Mouse (Mus musculus): ENCODE results near the gene Nfyb.

Gene Nfyb

DNA sequence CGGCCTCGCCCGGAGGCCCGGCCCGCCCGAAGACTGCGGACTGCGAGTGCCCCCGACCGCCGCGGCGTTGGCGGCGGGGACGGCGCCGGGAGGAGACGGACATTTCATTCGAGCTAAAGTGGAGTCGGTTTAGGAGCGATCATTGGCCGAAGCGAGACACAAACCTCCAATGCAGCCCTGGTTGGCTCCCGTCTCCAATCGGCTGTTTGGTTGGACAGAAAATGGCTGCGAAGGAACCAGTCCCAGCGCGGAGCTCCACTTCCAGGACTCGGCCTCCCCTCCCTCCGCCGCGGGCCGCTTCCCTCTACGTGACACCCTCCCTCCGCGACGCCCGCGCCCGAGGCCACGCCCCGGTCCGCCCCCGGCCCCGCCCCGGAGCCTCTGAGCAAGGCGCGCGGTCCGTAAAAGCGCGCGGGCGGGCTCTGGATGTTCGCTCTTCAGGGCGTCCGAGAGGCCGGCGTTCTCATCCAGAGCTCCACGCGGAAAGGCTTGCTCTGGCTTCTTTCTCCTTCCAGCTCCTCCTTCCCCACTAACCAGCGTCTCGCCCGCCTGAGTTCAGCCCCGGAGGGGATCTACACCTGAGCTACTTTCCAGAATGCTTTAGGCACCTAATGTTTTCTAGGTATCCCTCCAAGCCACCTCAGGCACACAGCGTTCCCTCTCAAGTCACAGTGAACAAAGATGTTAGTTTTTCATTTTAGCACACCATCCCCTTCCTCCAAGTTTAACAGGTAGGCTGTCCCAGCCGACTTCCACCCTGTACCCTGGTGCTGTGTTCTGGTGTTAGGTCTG, at the start of gene Nfyb:
Gene Nfyb, minus strand, starts transcription at position 305 of the 792 bp plus-strand sequence.
- DNase-seq (ENCODE audit: low spot score): peak; percentile 96

DNA sequence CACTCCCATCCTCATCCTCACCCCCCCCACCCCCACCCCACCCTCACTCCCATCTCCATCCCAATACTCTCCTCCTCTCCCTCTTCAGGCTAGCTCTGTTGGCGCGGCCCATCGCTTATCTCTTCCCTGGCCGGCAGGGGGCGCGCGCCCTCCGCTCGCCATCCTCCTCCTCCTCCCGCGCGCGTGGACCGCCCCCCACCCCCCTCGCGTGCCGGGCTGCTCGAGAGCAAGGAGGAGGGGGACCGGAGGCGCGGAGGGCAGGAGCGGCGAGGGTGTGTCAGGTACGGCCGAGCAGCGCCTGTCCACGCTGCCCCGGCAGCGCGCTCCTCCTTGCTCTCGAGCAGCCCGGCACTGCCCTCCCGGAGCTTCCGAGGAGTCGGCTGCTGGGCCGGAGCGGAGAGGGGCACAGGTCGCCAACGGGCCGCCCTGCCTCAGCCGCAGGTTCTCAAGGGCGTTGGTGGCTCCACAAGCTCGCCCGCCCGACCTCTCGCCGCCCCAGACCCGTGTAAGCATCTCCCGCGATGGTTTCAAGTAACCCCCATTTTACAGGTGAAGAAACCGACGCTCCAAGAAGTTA, 48.0 kb upstream of the Nfyb start:
- DNase-seq (ENCODE audit: low spot score): peak; percentile 83

- DNase-seq (ENCODE audit: low spot score): no peak
These were observed 45.4 kb upstream of the Nfyb start for GRCm38 (mm10) chr10:82809352-82809751.

DNA sequence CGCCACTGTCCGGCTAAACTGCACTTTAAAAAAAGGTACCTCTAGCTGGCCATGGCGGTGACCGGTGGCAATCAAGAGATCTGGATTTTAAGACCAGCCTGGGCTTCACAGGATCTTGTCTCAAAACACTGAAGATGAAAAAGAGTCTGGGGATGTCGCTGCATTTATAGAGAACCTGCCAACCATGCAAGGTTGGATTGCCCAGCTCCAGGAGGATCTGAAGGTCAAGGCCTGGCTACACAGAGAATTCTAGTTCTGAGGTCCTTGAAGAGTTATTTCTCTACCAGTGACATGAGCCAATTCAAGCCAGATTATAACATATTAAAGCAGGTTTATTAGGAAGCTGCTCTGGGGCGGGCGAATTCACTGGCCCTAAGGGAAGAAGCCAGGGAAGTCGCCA, 44.9 kb upstream of the Nfyb start:
- DNase-seq (ENCODE audit: low spot score): no peak

GRCm38 (mm10) chr10:82808155-82808554, 44.2 kb upstream of the Nfyb start:
- DNase-seq (ENCODE audit: low spot score): no peak

DNA sequence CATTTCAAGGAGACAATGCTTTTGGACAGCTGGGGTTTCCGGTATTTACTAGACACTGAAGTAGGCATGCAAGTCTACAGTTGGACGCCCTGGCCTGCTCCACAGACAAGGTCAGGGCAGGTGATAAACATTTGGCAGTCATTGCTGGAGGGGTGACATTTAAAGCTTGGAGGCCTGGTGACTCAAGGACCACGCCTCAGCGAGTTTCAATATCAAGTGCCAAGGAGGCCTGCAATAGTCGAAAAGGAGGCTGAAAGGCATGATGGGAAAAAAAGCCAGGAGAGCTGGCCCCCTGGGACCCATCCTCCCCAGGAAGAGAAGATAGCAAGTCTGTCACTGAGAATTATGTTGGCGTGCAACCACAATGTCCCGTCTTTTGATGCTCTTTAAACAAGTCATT, 43.3 kb upstream of the Nfyb start:
- DNase-seq (ENCODE audit: low spot score): no peak

GRCm38 (mm10) chr10:82806414-82806813, 42.5 kb upstream of the Nfyb start:
- DNase-seq (ENCODE audit: low spot score): no peak

DNA sequence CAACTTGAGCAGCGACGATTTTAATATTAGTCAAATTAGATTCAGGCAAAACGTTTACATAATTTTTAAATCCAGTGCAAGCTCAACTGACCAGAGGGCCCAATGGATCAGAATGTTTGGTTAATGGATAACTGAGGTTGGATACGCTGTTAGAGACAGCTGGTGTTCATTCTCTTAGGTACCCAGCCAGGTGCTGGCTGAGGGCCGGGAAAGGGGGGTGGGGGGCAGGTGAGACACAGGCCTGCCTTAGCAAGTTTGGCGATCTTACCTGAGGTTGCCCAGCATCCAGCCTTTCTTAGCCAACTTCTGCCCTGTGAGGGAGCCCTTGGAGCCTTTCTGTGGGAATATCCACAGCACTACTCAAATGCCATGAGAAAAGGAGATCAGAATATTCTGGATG, 41.2 kb upstream of the Nfyb start:
- no peak for DNase-seq (ENCODE audit: low spot score)

DNA sequence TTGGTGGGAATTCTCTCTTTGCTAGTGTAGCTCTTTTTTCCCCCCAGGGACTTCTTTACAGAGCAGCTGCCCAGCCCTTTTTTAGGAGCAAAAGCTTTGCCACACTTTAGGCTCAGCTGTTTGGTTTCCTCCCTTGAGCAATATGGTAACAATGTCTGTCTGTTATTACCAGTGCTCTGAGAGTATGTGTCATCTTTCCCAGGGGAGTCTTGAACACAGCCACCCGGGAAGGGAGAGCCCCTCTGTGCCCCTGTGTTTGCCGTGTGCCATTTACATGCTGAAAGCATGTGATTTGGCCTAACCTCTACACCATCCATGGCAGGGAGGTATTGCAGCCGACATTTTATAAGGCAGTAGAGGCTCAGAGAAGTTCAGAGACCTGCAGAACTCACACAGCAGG, 40.5 kb upstream of the Nfyb start:
- DNase-seq (ENCODE audit: low spot score): no peak

DNA sequence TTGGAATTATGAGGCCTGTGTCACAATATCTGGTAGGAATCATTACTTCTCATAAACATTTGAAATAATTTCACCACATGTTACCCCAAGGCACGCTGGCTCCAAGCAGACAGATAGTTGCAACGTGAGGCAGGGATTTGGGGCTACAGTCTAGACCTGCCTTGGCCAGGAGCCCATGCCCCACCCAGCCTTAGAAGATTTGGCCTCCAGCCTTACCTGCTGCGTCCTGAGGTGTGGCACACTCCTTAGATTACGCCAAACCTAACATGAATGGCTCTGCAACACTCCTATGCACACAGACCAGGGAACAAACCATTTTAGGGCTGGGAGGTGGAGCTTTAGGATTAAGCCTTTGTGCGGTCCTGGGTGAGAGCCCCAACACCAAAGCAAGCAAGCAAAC, 36.1 kb upstream of the Nfyb start:
- no peak for DNase-seq (ENCODE audit: low spot score)

GRCm38 (mm10) chr10:82798312-82798933, 34.5 kb upstream of the Nfyb start:
- DNase-seq (ENCODE audit: low spot score): no peak

DNA sequence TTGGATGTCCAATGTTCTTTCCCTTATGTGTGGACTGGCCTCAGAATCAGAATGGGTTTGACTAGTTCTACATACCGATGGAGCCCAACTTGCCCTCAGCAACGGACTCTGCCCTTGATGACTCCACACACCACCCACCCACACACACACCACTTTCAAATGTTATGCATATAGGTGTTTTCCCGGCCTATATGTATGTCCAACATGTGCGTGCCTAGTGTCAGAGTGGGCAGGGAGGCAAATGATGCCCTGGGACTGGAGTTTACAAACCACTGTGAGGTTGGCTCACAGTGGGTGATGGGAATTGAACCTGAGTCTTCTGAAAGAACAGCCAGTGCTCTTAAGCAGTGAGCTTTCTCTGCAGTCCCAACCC, 33.2 kb upstream of the Nfyb start:
- DNase-seq (ENCODE audit: low spot score): no peak

DNA sequence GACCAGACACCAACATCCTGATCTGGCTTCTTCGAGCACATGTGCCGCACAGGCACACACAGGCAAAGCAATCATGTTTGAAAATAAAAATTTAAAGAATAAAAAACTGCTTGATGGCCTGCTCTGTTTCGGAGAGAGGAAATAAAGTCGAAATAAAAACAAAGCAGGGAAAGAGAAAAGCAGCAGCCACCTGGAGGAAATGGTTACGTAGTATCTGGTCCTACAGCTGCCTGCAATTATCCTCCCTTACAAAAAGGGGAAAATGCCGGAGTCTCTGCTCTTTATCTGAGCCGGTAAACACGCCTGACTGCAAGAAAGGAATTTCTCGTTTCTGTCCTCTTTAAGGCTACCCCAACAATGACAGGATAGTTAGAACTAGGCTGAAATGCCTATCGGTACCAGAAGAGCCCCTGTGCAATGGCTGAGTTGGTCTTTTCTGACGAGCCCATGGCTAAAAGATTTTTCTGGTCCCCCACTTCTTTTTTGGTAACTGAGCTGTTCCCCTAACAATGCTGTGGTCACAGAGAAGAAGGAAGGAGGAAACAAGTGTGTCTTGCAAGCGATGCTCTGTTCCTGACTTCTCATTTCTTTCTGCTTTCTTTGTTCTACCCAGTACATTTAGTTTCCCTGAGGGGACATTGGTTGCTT, 32.7 kb upstream of the Nfyb start:
- peak; percentile 33 for DNase-seq (ENCODE audit: low spot score)

DNA sequence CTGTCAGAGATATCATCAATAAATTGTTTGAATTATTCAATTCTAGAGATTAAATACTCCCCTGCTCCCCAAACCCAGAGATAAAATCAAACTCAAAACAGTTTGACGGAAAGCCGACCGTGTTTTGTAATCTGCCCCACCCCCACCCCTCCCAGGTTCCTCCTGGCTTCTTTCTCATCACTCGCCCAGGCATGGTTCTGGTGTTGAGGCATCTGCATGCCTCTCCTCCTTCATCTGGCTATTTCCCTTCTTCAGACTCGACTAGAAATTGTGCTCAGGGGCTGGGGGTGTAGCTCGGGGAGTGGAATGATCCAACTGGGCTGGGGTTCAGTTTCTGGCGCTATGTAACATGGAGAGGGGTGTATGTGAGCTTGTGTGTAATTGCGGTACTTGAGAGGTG, 31.8 kb upstream of the Nfyb start:
- DNase-seq (ENCODE audit: low spot score): no peak

GRCm38 (mm10) chr10:82795071-82795731, 31.3 kb upstream of the Nfyb start:
- peak; percentile 65 for DNase-seq (ENCODE audit: low spot score)

DNA sequence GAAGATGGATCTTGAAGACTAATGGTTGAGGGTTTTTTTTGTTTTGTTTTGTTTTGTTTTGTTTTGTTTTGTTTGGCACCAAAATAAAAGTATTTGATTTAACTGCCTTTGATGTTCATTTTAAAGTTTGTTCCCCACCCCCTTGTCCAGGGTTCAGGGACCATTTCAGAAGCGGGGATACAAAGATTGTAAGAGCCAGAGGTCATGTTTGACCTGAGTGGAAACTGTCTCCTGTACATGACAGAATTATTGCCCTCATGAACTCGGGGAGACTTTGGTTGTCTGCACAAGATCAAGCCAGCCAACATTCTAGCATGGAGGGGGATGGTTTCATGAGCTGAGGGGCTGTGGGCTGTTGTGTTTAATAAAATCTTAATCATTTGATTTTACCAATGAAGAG, 28.4 kb upstream of the Nfyb start:
- no peak for DNase-seq (ENCODE audit: low spot score)

- DNase-seq (ENCODE audit: low spot score): no peak
These were observed 27.8 kb upstream of the Nfyb start for GRCm38 (mm10) chr10:82791713-82792112.

DNA sequence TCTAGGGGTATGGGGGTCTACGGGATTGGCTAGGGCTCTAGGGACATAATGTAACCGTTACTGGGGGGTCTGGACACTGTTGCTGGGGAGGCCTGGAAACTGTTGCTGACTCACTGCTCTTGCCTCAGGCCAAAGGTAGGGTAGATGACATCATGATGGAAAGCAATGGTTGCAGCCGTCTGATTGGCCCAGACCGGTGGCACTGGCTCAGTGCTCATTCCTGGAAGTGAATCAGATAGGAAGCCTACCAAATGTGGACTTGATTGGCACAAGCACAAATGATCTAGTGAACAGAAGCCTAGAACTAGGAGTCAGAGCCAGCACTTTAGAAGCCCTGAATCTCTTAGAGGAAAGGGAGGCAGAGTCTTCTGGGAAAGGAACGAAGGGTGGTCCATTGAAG, 26.6 kb upstream of the Nfyb start:
- DNase-seq (ENCODE audit: low spot score): no peak

DNA sequence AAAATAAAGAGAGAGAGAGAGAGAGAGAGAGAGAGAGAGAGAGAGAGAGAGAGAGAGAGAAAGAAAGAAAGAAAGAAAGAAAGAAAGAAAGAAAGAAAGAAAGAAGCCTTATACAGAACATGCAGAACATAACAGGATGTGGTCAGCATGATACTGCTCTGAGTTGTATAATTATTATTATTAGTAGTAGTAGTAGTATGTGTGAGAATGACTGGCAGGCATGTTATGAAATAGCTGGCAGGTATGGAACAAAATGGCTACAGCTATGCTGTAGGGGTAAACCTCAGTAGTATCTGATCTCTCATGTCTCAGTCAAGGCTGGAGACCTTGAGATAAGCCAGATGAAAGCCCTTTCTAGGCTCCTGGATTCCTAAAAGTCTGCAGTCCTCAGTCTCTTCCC, 25.2 kb upstream of the Nfyb start:
- no peak for DNase-seq (ENCODE audit: low spot score)

- no peak for DNase-seq (ENCODE audit: low spot score)
These were observed 18.5 kb upstream of the Nfyb start for GRCm38 (mm10) chr10:82782472-82782871.

GRCm38 (mm10) chr10:82780816-82781215, 16.9 kb upstream of the Nfyb start:
- no peak for DNase-seq (ENCODE audit: low spot score)

DNA sequence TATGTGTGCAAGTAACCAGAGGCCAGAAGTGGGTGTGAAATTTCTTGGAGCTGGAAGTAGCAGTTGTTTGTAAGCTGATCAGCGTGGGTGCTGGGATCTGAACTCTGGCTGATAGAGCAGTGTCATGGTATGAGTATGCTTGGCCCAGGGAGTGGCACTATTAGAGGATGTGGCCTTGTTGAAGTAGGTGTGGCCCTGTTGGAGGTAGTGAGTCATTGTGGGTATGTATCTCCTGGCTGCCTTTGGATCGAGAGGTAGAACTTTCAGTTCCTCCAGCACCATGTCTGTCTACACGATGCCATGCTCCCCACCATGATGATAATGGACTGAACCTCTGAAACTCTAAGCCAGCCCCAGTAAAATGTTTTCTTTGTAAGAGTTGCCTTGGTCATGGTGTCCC, 16.4 kb upstream of the Nfyb start:
- no peak for DNase-seq (ENCODE audit: low spot score)

DNA sequence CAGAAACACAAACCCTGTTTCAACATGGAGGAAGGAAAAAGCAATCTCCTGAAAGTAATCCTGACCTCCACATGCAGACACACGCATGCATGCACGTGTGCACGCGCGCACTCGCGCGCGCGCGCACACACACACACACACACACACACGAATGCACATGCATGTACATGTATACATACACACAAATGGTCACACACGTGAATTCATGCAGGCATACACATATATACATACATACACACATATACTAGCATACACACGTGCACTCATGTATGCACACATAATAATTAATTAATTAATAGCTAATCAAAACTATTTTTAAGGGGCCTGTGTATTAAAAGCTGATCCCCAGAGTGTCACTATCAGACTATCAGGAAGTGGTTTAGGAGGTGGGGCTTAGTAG, 15.9 kb upstream of the Nfyb start:
- no peak for DNase-seq (ENCODE audit: low spot score)

All from embryo, embryonic 10 days (tissue).